Mouse (Mus musculus) kidney, postnatal 36 days (tissue): ENCODE measurements around the gene Nfkbil1.

ENCODE experiments used
- DNase-seq, 2 experiments: peaks; one replicate each; pipeline ENCODE4 v3.0.0; 2021 to 2022; ENCODE audit warnings: mixed read lengths in 2 of 2

Gene Nfkbil1

DNA sequence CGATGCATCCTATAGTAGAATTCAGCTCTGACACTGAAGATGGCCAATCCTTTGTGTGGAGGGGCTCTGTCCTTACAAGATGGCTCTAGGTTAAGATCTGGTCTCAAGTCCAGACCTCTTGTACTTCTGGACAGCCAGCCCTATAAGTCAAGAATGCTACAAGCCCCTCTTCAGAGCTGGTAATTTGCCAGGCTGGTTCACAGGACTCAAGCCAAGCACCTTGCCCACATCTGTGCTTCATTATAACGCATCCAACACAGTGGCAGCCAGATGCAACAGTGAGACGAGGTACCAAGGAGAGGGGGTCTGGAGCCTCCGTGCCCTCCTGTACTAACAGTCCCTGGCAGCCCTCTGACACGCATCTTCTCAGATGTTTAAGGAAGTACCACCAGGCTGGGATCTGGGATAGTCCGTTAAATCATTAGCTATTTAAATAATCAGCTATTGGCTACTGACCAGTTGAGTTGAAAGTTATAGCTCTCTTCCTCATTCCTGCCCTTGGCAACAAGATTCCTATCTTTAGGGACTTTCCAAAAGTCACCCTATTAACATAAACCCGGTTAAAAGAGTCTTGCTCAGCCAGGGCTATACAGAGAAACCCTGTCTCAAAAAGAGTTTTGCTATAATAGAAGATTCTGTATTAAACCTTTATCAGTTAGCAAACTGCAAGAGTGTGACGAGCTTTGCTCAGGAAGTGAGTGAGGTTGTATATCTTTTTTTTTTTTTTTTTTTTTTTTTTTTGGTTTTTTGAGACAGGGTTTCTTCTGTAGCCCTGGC lies 61.2 kb downstream of the Nfkbil1 start:
- no peak for DNase-seq

DNA sequence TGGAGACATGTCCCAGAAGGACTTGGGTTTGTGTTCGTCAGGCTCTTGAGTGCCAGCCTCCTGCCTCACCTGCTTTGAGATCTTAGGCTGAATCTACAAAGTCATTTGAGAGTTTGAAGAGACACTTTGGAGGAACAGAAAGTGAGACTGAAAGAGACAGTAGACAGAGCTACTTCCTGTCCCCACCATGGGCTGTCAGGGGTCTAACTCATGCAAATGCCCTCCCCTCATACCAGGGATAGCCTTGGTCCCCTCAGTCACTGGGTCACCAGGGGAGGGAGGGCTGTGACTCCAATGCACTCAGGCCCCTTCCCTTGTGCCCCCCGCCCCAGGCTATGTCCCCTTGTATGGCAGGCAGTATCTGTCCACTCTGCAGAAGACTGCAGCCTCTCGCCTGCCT lies 62.3 kb downstream of the Nfkbil1 start:
- no peak for DNase-seq

DNA sequence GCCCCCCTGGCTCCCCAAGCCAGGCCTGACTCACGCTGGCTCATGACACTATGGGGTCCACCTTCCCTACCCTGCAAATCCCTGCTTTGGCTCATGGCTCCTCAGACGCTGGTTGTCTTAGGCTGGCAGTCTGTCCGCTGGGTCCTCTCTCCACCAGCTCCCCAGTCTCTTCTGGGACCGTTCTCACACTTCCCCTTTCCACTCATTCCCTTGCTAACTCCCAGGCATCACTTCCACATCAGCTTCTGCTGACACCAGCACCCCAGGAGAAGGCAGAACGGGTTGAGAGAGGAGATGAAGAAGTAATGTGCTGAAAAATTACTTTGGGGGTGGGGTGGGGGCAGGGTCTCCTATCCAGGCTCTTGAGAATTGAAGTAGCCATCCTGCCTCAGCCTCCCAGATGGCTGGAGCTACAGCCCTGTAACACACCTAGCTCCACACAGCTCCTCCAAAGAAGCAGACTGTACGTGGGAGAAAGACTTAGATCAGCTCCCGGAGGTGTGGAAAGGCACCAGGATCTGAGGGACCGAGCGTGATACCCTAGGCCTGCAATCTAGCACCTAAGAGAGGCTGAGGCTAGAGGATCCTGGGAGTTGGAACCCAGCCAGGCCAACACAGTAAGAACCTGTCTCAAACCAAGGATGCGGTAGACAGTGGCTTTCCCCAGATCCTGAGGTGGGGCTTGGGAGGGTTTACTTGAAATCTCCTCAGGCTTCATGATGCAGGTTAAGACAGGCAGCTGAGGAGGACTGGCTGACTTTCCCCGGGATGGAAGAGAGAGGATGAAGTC lies 63.0 kb downstream of the Nfkbil1 start:
- no peak for DNase-seq
